Mouse (Mus musculus): ENCODE measurements around the gene Ago4.
A peak's percentile ranks its signal among the peaks of the same experiment; 100 is the strongest.

Gene Ago4

DNA sequence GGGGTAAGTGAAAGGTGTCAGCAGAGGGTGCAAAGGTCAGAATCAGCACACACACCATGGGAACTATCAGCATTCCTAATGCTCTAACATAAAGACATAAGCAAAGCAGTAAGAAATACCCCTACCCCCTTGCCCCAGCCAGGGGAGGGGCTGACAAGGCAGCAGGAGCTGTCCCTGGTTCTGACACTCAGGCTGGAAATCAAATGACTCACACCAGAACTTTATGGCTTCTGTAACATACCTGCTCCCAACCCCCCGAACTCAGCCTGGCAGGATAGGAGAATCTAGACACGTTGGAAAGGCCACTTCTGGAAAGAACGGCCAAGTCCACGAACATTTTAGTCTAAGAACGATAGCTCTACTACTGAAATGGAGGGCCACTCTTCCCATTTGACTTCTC is 60.2 kb downstream of the Ago4 start:
- no peak for DNase-seq (ENCODE audit: low spot score in 2 of 2)

DNA sequence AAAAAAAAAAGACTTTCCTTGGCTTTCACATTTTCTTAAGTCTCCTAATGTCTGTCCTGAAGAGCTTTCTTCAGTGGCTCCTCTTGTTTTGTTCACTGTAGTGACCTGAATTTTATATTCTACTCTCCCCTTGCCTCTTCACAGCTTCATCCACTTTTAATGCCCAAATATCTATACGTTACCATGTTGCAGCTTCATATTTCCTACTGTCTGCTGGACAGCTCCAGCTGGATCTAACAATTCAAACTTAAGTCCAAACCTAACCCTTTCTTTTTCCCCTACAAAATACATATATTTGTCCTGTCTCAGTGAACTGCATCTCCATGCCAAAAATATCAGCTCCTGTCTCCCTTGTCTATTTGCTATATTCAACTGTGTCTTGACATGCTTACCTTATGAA is 63.9 kb downstream of the Ago4 start:
- DNase-seq (ENCODE audit: low spot score in 2 of 2): no peak

DNA sequence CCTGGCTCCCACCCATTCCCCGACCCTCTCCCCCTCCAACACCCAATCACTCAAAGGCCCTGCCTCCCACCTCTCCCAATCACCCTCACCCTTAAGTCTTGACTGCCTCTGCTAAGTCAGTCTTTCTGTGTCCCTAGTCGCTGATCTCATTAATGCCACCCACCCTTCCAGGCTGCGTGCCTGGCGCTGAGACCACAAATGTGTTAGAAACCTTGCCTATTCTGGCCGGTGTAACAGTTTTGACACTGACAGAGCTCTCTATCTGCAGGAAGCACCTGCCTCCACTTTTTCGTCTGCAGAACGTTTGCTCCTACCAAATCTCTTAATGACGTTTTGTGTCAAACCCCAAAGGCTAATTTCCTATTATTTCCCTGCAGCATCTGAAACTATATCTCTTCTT is 64.3 kb downstream of the Ago4 start:
- peak in 1 of 2 experiments; percentile 52 for DNase-seq (ENCODE audit: low spot score in 2 of 2)

DNA sequence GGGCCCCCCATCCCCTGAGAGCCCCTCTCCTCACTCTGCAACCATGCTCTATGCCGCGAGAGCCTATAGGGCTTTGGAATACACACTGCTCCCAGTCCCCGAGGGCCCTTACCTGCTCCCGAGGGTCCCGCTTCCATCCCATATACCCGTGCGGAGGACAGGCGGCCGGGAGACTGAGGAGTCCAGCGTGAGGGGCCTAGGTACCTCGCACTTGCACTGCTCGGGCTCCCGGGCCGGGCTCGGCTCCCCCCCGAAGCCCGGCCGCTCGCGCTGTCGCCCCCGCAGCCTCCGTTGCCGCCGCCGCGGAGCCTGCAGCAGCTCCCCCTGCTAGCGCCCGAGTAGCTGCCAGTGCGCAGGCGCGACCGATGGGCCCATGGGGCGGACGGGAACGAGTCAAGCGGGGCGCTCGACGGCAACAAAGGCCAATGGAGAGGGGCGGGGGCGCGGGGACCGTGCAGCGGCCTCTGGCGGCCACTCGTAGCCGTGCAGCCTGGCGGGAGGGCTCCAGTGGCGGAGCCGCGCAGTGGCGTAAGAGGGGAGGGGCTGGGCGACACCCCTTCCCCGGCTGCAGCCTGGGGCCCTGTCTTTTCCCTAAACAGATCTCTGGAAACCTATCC is 64.9 kb downstream of the Ago4 start, which contains the start of gene Ago1:
Ago1 (minus strand) TSS at position 299 of the 617 bp plus-strand sequence.
- peak; percentile 93 for DNase-seq (ENCODE audit: low spot score in 2 of 2)

DNA sequence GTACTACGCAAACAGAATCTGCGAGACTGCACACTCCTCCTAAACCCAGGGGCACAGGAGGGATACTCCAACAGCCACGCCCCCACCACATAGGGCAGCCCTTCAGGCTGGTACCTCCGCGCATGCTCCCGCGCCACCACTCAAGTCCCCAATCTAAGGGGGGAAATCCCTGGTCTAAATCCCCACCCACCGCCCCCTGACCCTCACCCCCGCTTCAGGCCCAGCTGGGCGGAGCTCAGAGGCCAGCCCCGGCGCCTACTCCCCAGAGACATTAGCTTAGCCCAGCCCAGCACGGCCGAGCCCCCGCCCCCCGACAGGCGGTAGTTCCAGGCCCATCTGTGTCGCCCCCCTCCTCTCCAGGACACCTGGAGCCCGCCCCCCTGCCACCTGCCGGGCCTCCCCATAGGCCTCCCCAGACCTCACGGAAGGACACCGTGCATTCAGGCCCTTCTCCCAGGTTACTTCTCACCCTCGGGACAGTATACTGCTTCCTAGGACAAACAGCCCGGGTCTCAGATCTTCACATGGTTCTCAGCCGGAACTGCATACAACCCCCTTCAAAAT is 65.5 kb downstream of the Ago4 start:
- DNase-seq (ENCODE audit: low spot score in 2 of 2): peak; percentile 26 to 39

DNA sequence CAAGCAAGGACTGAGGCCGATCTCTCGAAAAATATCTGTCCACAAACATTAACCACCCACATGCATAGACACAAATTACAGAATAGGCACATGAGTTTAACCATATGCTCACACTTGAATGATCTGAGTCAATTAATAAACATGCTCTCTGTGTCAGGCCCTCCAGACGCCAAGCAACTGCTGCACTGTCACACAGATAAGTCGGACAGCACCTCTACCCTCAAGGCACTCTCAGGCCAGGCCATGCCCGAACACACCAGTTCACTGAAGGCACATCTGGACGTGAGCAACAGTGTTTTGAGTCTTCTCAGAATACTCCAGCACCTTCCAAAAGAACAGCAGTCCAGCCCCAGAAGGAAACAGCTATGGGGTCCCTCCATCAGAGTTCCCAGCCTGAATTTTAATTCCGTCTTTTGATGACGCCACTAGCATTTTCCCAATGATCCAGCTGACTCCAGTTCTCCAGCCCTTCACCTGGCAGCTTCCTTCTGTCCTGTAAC is 67.0 kb downstream of the Ago4 start:
- no peak for DNase-seq (ENCODE audit: low spot score in 2 of 2)

DNA sequence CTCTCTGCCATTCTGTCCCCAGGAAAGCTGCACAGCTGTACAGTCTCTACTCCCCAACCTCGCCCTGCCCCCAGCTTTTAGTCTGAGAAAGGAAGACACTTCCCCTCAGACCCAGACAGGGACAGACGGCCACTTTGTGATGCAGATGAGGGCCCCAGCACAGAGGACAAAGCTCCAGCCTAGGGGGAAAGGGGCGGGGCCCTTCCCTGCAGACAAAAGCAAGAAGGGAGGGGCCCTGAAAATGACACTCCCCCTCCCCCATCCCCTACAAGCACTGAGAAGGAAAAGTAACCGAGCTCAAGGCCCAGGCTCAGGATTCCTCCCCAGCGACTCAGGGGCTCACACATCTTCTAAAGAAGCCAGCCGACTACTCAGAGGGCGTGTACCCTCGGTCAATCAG is 67.4 kb downstream of the Ago4 start:
- peak in 1 of 2 experiments; percentile 14 for DNase-seq (ENCODE audit: low spot score in 2 of 2)

DNA sequence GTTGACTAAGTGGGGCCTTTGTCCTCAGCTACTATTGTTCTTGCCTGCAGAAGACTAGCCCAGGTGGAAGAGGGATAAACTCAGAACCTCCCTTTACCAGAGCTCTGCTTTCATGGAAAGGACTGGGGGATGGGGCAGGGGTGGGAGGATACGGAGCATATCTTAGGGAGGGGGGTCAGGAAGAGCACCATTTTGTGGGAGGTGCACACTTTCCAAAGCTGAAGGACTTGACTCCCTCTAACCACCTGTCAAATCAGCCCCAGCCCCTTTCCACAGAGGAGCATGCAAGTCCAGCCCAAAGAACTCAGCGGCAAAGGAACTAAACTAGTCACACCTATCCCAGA is 68.4 kb downstream of the Ago4 start:
- DNase-seq (ENCODE audit: low spot score in 2 of 2): no peak

DNA sequence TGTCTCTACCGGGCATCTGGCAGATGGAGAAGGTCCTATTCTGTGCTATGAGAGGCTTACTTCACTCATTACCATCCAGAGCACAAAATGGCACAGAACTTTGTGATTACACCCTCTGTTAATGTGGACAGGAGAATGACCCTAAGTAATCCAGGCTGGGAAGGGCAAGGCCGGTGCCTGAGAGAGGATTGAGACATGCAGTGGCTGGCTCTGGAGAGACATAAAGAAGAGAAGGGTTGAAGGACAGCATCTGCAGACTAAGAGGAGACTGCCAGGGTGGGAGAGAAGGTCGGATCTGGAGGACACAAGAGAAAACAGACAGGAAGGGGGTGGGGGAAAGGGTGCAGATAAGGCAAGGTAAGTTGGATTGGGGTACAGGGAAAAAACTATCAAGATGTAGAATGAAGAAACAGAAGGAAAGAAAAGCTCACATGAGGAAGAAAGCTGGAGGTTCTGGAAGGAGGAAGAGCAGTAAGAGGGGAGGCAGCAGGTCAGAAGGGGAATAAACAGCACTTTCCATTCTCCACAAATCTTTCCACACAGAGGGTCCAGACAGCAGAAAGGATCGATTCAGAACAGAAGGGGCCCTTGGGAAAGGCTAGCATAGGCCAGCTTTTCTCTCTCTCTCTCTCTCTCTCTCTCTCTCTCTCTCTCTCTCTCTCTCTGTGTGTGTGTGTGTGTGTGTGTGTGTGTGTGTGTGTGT is 68.9 kb downstream of the Ago4 start:
- no peak for DNase-seq (ENCODE audit: low spot score in 2 of 2)

DNA sequence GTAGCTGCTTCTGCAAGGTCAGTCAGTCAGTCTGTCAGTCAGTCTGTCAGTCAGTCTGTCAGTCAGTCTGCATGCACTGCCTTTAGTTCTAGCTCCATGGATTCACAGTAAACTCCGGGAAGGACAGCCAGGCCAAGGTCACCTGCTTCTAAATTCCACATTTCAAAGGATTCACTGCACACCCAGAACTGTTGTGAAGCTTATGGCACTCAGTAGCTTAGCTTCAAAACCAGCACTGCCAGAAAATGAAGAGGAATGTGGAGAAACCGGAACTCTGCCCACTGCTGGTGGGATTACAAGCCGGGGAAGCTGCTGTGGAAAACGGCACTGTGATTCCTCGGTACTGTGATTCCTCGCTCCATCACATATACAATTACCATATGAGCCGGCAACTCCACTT is 77.8 kb downstream of the Ago4 start:
- no peak for DNase-seq (ENCODE audit: low spot score in 2 of 2)

DNA sequence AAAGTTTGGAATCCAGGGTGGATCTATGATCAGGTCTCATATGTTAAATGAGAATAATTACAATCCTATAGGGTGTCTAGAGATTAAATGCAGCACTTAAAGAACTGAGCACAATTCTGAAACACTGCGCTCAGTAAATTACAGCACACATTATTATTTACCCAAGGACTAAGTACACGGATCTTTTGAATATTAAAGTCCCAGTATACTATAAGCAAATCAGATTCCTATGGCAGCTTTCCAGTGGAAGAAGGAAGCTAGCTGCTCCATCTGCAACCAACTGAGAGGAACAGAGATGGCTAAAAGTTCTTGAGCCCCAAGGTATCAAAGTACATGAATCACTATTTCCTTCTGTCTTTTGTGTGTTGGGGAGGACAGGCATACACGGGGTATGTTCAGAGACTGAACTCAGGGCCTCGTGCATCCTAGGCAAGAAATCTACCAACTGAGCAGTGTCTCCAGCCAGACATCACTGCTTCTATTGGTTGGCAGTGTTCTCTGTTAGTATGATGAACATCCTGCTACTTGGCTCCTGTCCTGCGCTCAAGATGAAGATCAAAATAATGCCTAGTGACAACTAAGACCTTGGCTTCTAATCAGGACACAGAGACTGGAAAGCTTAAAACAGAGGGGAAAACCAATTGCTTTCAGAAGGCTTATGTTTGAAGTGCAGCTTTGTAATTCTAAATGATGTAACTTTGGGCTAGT is 78.6 kb downstream of the Ago4 start:
- DNase-seq (ENCODE audit: low spot score in 2 of 2): no peak

DNA sequence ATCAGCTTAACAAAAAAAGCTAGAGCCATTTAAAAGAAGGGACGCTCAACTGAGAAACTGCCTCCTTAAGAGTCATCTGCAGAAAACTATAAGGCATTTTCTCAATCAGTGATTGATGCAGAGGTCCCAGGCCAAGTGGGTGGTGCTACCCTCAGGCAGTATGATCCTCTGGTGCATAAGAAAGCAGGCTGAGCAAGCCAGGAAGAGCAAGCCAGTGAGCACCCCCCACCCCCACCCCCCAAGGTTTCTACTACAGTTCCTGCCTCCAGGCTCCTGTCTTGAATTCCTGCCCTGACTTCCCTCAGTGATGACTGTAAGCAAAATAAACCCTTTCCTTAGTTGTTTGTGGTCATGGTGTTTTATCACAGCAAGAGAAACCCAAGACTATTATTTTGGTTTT is 83.0 kb downstream of the Ago4 start:
- DNase-seq (ENCODE audit: low spot score in 2 of 2): no peak

DNA sequence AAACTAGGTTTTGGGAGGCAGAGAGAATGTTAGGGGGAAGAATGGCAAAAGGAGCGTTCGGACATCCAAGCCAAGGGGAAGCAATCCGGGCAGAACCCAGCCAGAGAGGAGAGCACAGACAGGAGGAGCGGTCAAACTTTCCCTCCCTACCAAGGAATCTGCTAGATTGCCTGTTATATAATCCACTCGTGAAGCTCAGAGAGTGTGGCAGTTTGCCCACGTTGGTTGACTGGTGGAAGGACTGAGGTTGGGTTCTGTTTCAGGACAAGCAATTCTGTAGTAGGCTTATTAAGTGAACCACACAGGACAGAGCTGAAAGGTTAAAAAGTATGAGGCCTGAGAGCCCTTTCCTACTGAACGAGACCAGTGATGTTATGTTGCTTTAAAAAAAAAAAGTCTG is 86.1 kb downstream of the Ago4 start:
- no peak for DNase-seq (ENCODE audit: low spot score in 2 of 2)

DNA sequence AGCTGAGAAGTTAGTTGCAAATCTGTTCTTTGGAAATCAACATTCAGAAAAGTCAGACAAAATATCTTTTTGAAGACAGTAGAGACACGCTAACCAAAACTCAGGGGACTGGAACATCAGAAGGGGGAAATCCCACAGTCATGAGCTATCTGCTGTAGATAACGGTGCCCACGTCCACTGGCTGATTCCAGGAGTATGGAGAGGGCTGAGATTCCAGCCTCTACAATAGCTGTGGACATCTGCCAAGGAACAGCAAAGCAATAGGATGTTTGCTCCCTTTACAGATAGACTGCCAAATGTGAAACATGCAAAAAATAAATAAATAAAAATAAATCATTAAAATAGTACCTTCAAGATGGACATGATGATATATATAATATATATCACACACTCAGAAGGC is 88.7 kb downstream of the Ago4 start:
- no peak for DNase-seq (ENCODE audit: low spot score in 2 of 2)
